Mouse (Mus musculus): ENCODE data around the gene Ptafr.

GRCm38 (mm10) chr4:132608147-132608546 is 44.3 kb downstream of the Ptafr start:
- TF ChIP-seq CTCF (IDR thresholded peaks at IDR 0.05; ENCODE audit: control insufficient read depth, insufficient read depth, insufficient replicate concordance, low read depth, low read length): no peak
- no peak for TF ChIP-seq POLR2A (IDR thresholded peaks at IDR 0.05; ENCODE audit: control insufficient read depth, low read depth, low read length)

Data from testis, adult 2 months (tissue).